Mouse (Mus musculus): Measurements from ENCODE around the gene Myo19. TPM values are rescaled to one million over a fixed set of nuclear protein-coding genes. Genes with fewer than 3 reads are reported as not detected.
A peak's percentile ranks its signal among the peaks of the same experiment; 100 is the strongest.

Gene Myo19
- polyA plus RNA-seq, 1 experiment from 2014 or later = 9.3 TPM

GRCm38 (mm10) chr11:84947206-84947605 is 67.3 kb downstream of the Myo19 start:
- no peak overlapping the region for H3K4me2 ChIP-seq
- no peak for ATAC-seq (ENCODE audit: insufficient number of reproducible peaks, insufficient read depth, low FRiP score, low TSS enrichment, low read depth)
- WGBS = 74% methylated on average over 6 of the region's 6 CpGs
- no peak overlapping the region for H3K4me3 ChIP-seq (replicated peaks)
- peaks cover 37% of the 10 kb centered on the region for H3K27me3 ChIP-seq
- H3K9me3 ChIP-seq = no peaks in the 10 kb centered on the region
- no peaks in the 10 kb centered on the region for H3K36me3 ChIP-seq
- H3K27ac ChIP-seq = no peak overlapping the region
- no peak overlapping the region for H3K9ac ChIP-seq (replicated peaks)
- peaks cover 9% of the 10 kb centered on the region; the same call in 1 of the 2 replicates for H3K4me1 ChIP-seq (replicated peaks)

- 57% methylated on average over 3 of the region's 3 CpGs for WGBS
- Histone ChIP-seq H3K27me3 (peaks cover 29% of the 10 kb centered on the region), H3K4me3 (replicated peaks) (no peak overlapping the region), H3K9me3 (no peaks in the 10 kb centered on the region), H3K27ac (no peak overlapping the region), H3K9ac (replicated peaks) (no peak overlapping the region), H3K4me1 (replicated peaks) (peaks cover 9% of the 10 kb centered on the region; the same call in 1 of the 2 replicates), H3K4me2 (no peak overlapping the region), H3K36me3 (no peaks in the 10 kb centered on the region)
- no peak for ATAC-seq (ENCODE audit: insufficient number of reproducible peaks, insufficient read depth, low FRiP score, low TSS enrichment, low read depth)
These were observed 68.2 kb downstream of the Myo19 start for GRCm38 (mm10) chr11:84948114-84948513.

GRCm38 (mm10) chr11:84948526-84948925 is 68.6 kb downstream of the Myo19 start:
- Histone ChIP-seq H3K4me2 (no peak overlapping the region), H3K27ac (no peak overlapping the region), H3K27me3 (peaks cover 25% of the 10 kb centered on the region), H3K36me3 (no peaks in the 10 kb centered on the region), H3K4me3 (replicated peaks) (no peak overlapping the region), H3K9ac (replicated peaks) (no peak overlapping the region), H3K4me1 (replicated peaks) (peaks cover 9% of the 10 kb centered on the region; the same call in 1 of the 2 replicates), H3K9me3 (no peaks in the 10 kb centered on the region)
- no peak for ATAC-seq (ENCODE audit: insufficient number of reproducible peaks, insufficient read depth, low FRiP score, low TSS enrichment, low read depth)
- 61% methylated on average over 3 of the region's 3 CpGs for WGBS

GRCm38 (mm10) chr11:84952611-84953010 is 72.7 kb downstream of the Myo19 start:
- 26% methylated on average over 2 of the region's 2 CpGs for WGBS
- ATAC-seq (ENCODE audit: insufficient number of reproducible peaks, insufficient read depth, low FRiP score, low TSS enrichment, low read depth) = no peak
- H3K27me3 ChIP-seq = peaks cover 27% of the 10 kb centered on the region
- no peak overlapping the region for H3K4me2 ChIP-seq
- no peak overlapping the region for H3K4me3 ChIP-seq (replicated peaks)
- H3K27ac ChIP-seq = no peak overlapping the region
- no peaks in the 10 kb centered on the region for H3K36me3 ChIP-seq
- no peak overlapping the region for H3K9ac ChIP-seq (replicated peaks)
- H3K4me1 ChIP-seq (replicated peaks) = peaks cover 5% of the 10 kb centered on the region; the same call in 1 of the 2 replicates
- no peaks in the 10 kb centered on the region for H3K9me3 ChIP-seq

GRCm38 (mm10) chr11:84956400-84956799 is 76.5 kb downstream of the Myo19 start:
- H3K27me3 ChIP-seq = peaks cover 57% of the 10 kb centered on the region
- H3K27ac ChIP-seq = no peak overlapping the region
- no peak overlapping the region for H3K9ac ChIP-seq (replicated peaks)
- H3K4me3 ChIP-seq (replicated peaks) = no peak overlapping the region
- no peak overlapping the region for H3K4me2 ChIP-seq
- 28% methylated on average over 5 of the region's 5 CpGs for WGBS
- no peaks in the 10 kb centered on the region for H3K36me3 ChIP-seq
- ATAC-seq (ENCODE audit: insufficient number of reproducible peaks, insufficient read depth, low FRiP score, low TSS enrichment, low read depth) = no peak
- H3K4me1 ChIP-seq (replicated peaks) = peaks cover 22% of the 10 kb centered on the region
- no peaks in the 10 kb centered on the region for H3K9me3 ChIP-seq

- Histone ChIP-seq H3K36me3 (no peaks in the 10 kb centered on the region), H3K4me2 (peak overlapping the region; percentile 56), H3K4me1 (replicated peaks) (peaks cover 22% of the 10 kb centered on the region), H3K27me3 (peaks cover 57% of the 10 kb centered on the region), H3K27ac (no peak overlapping the region), H3K4me3 (replicated peaks) (peak overlapping the region; percentile 34), H3K9me3 (no peaks in the 10 kb centered on the region), H3K9ac (replicated peaks) (no peak overlapping the region)
- 8% methylated on average over 15 of the region's 15 CpGs for WGBS
- no peak for ATAC-seq (ENCODE audit: insufficient number of reproducible peaks, insufficient read depth, low FRiP score, low TSS enrichment, low read depth)
These were observed 77.2 kb downstream of the Myo19 start for GRCm38 (mm10) chr11:84957171-84957570.

- Histone ChIP-seq H3K9ac (replicated peaks) (peak within 1 kb of the TSS; percentile 31; the same call in 1 of the 2 replicates), H3K4me3 (replicated peaks) (peak within 1 kb of the TSS; percentile 34), H3K36me3 (no peaks in the 10 kb centered on the region), H3K4me1 (replicated peaks) (peaks cover 22% of the 10 kb centered on the region), H3K27me3 (peaks cover 57% of the 10 kb centered on the region), H3K4me2 (peak within 1 kb of the TSS; percentile 56), H3K9me3 (no peaks in the 10 kb centered on the region), H3K27ac (no peak within 1 kb of the TSS)
- 1% methylated on average over 49 of the region's 49 CpGs for WGBS
- no peak for ATAC-seq (ENCODE audit: insufficient number of reproducible peaks, insufficient read depth, low FRiP score, low TSS enrichment, low read depth)
These were observed 77.8 kb downstream of the Myo19 start, which contains the start of gene Car4 for GRCm38 (mm10) chr11:84957591-84958270. Gene Car4 (plus strand): TSS chr11:84957786.

GRCm38 (mm10) chr11:84958271-84958630 is 78.3 kb downstream of the Myo19 start:
- H3K4me3 ChIP-seq (replicated peaks) = peak overlapping the region; percentile 34
- ATAC-seq (ENCODE audit: insufficient number of reproducible peaks, insufficient read depth, low FRiP score, low TSS enrichment, low read depth) = no peak
- WGBS = 3% methylated on average over 11 of the region's 11 CpGs
- peak overlapping the region; percentile 56 for H3K4me2 ChIP-seq
- H3K9me3 ChIP-seq = no peaks in the 10 kb centered on the region
- H3K4me1 ChIP-seq (replicated peaks) = peaks cover 22% of the 10 kb centered on the region
- H3K36me3 ChIP-seq = no peaks in the 10 kb centered on the region
- H3K27me3 ChIP-seq = peaks cover 57% of the 10 kb centered on the region
- H3K27ac ChIP-seq = no peak overlapping the region
- no peak overlapping the region for H3K9ac ChIP-seq (replicated peaks)

GRCm38 (mm10) chr11:84959181-84959580 is 79.2 kb downstream of the Myo19 start:
- ATAC-seq (ENCODE audit: insufficient number of reproducible peaks, insufficient read depth, low FRiP score, low TSS enrichment, low read depth) = no peak
- Histone ChIP-seq H3K27me3 (peaks cover 57% of the 10 kb centered on the region), H3K4me2 (no peak overlapping the region), H3K4me3 (replicated peaks) (no peak overlapping the region), H3K9me3 (no peaks in the 10 kb centered on the region), H3K4me1 (replicated peaks) (peaks cover 22% of the 10 kb centered on the region), H3K27ac (no peak overlapping the region), H3K36me3 (no peaks in the 10 kb centered on the region), H3K9ac (replicated peaks) (no peak overlapping the region)
- 33% methylated on average over 5 of the region's 5 CpGs for WGBS

GRCm38 (mm10) chr11:84959701-84960181 is 79.8 kb downstream of the Myo19 start:
- H3K4me2 ChIP-seq = peak overlapping the region; percentile 17
- 4% methylated on average over 9 of the region's 9 CpGs for WGBS
- no peak overlapping the region for H3K4me3 ChIP-seq (replicated peaks)
- no peak for ATAC-seq (ENCODE audit: insufficient number of reproducible peaks, insufficient read depth, low FRiP score, low TSS enrichment, low read depth)
- H3K27ac ChIP-seq = no peak overlapping the region
- peaks cover 22% of the 10 kb centered on the region for H3K4me1 ChIP-seq (replicated peaks)
- peaks cover 56% of the 10 kb centered on the region for H3K27me3 ChIP-seq
- no peak overlapping the region for H3K9ac ChIP-seq (replicated peaks)
- no peaks in the 10 kb centered on the region for H3K9me3 ChIP-seq
- no peaks in the 10 kb centered on the region for H3K36me3 ChIP-seq

GRCm38 (mm10) chr11:84960291-84960690 is 80.3 kb downstream of the Myo19 start:
- H3K9ac ChIP-seq (replicated peaks) = no peak overlapping the region
- peak overlapping the region; percentile 17; the same call in 1 of the 2 replicates for H3K4me2 ChIP-seq
- no peak for ATAC-seq (ENCODE audit: insufficient number of reproducible peaks, insufficient read depth, low FRiP score, low TSS enrichment, low read depth)
- peaks cover 51% of the 10 kb centered on the region for H3K27me3 ChIP-seq
- no peaks in the 10 kb centered on the region for H3K36me3 ChIP-seq
- no peak overlapping the region for H3K27ac ChIP-seq
- 39% methylated on average over 3 of the region's 3 CpGs for WGBS
- H3K4me1 ChIP-seq (replicated peaks) = peaks cover 22% of the 10 kb centered on the region
- no peaks in the 10 kb centered on the region for H3K9me3 ChIP-seq
- no peak overlapping the region for H3K4me3 ChIP-seq (replicated peaks)

GRCm38 (mm10) chr11:84960780-84961179 is 80.8 kb downstream of the Myo19 start:
- peaks cover 22% of the 10 kb centered on the region for H3K4me1 ChIP-seq (replicated peaks)
- H3K27me3 ChIP-seq = peaks cover 48% of the 10 kb centered on the region
- no peaks in the 10 kb centered on the region for H3K9me3 ChIP-seq
- 82% methylated on average over 6 of the region's 6 CpGs for WGBS
- H3K27ac ChIP-seq = no peak overlapping the region
- ATAC-seq (ENCODE audit: insufficient number of reproducible peaks, insufficient read depth, low FRiP score, low TSS enrichment, low read depth) = no peak
- H3K4me3 ChIP-seq (replicated peaks) = no peak overlapping the region
- no peaks in the 10 kb centered on the region for H3K36me3 ChIP-seq
- H3K4me2 ChIP-seq = no peak overlapping the region
- H3K9ac ChIP-seq (replicated peaks) = no peak overlapping the region
